Mouse (Mus musculus): ENCODE measurements around the gene Pgpep1.

Pgpep1 gene

GRCm38 (mm10) chr8:70660273-70660725, at the start of gene Pgpep1:
Gene Pgpep1, minus strand, starts transcription at chr8:70660388.
- no peak for DNase-seq (ENCODE audit: low spot score in 2 of 2)

GRCm38 (mm10) chr8:70709794-70710193, 49.6 kb upstream of the Pgpep1 start:
- DNase-seq (ENCODE audit: low spot score in 2 of 2), result no peak

- DNase-seq (ENCODE audit: low spot score in 2 of 2), result no peak
These were observed 48.1 kb upstream of the Pgpep1 start for GRCm38 (mm10) chr8:70708281-70708680.

GRCm38 (mm10) chr8:70703287-70703686, 43.1 kb upstream of the Pgpep1 start, which contains the start of gene Iqcn:
Gene Iqcn, plus strand, starts transcription at chr8:70703457.
- DNase-seq (ENCODE audit: low spot score in 2 of 2), result no peak

- DNase-seq (ENCODE audit: low spot score in 2 of 2), result peak; percentile 62 to 69
These were observed 42.6 kb upstream of the Pgpep1 start for GRCm38 (mm10) chr8:70702842-70703182.

GRCm38 (mm10) chr8:70701982-70702841, 42.0 kb upstream of the Pgpep1 start:
- no peak for DNase-seq (ENCODE audit: low spot score in 2 of 2)

GRCm38 (mm10) chr8:70701048-70701981, 41.1 kb upstream of the Pgpep1 start:
- DNase-seq (ENCODE audit: low spot score in 2 of 2), result no peak

- peak; percentile 92 for DNase-seq (ENCODE audit: low spot score in 2 of 2)
These were observed 40.4 kb upstream of the Pgpep1 start for GRCm38 (mm10) chr8:70700555-70700922.

GRCm38 (mm10) chr8:70699834-70700554, 39.8 kb upstream of the Pgpep1 start:
- peak; percentile 86 to 90 for DNase-seq (ENCODE audit: low spot score in 2 of 2)

DNA sequence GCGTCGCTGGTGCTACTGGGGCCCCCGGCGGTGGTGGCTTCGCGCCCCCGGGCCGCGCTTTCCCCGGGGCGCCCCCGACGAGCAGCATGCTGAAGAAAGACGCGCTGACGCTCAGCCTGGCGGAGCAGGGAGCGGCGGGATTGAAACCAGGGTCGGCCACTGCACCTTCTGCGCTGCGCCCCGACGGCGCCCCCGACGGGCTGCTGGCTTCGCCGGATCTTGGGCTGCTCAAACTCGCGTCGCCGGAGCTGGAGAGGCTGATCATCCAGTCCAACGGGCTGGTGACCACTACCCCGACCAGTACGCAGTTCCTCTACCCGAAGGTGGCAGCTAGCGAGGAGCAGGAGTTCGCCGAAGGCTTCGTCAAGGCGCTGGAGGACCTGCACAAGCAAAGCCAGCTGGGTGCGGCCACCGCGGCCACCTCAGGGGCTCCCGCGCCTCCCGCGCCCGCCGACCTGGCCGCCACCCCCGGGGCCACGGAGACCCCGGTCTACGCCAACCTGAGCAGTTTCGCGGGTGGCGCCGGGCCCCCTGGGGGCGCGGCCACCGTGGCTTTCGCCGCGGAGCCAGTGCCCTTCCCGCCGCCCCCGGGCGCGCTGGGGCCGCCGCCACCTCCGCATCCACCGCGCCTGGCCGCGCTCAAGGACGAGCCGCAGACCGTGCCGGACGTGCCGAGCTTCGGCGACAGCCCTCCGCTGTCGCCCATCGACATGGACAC, 39.1 kb upstream of the Pgpep1 start:
- peak in 1 of 2 experiments; percentile 72 for DNase-seq (ENCODE audit: low spot score in 2 of 2)

GRCm38 (mm10) chr8:70698310-70699109, 38.3 kb upstream of the Pgpep1 start, which contains the start of gene Jund:
Gene Jund, plus strand, starts transcription at chr8:70698949.
- DNase-seq (ENCODE audit: low spot score in 2 of 2), result peak; percentile 99

DNA sequence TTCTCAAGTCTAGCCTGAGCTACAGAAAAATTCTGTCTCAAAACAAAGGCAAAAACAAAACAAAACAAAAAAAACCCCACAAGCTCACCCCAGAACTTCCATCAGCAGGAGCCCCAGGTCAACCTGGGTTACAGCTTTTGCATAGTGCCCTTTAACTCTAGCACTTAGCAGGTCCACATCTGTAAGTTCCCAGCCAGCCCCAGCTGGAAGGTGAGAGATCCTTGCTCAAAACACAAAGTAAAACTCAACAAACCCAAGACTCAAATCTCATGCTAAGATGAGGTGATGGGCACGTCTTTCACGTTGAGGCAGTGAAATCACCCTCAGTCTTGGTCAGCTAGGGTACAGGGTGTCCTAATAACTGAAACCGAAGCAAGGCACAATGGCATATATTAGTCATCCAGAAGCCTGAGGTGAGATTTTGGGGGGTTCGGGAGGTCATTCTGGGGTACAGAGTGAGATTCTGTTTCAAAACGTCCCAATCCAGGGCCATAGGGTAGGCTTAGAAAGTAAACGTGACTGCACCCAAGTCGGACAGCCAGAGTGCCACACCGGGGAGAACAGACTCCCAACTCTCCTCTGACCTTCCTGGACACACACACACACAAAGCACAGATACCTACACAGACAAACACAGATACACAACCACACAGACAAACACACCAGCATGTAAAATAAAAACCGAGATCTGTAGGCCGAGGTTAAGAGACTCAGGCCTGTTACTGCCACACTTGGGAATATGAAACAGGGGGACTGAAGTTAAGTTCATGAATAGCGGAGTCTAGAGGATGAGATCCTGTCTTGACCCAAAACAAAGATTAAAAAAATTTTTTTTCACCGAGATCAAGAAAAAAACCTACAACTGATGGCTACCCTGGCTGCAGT, 37.4 kb upstream of the Pgpep1 start:
- no peak for DNase-seq (ENCODE audit: low spot score in 2 of 2)

DNA sequence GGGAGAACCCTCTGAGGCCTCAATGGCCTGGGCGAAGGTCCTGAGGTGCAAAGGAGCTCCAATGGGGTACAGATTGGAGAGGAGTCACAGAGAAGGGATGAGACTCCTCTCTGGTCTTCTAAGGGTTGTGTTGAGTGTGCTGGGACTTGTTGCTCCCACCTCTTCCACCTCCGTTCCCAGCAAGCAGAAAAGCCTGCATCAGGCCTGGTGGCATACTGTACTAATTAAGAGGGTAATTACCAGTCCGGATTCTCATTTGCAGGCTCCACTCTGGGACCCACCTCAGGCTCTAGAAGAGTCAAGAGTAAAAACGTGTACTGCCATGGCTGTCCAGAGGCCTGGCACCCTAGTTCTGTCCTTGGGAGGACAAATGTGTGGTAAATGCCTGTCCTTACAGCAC, 36.8 kb upstream of the Pgpep1 start:
- DNase-seq (ENCODE audit: low spot score in 2 of 2), result no peak

- DNase-seq (ENCODE audit: low spot score in 2 of 2), result peak in 1 of 2 experiments; percentile 67
These were observed 36.1 kb upstream of the Pgpep1 start for GRCm38 (mm10) chr8:70696019-70696885.

- DNase-seq (ENCODE audit: low spot score in 2 of 2), result no peak
These were observed 35.3 kb upstream of the Pgpep1 start for GRCm38 (mm10) chr8:70695318-70696018.

- no peak for DNase-seq (ENCODE audit: low spot score in 2 of 2)
These were observed 33.4 kb upstream of the Pgpep1 start for GRCm38 (mm10) chr8:70693636-70694035.

- peak in 1 of 2 experiments; percentile 65 for DNase-seq (ENCODE audit: low spot score in 2 of 2)
These were observed 31.6 kb upstream of the Pgpep1 start for GRCm38 (mm10) chr8:70691727-70692231.

Data from right cerebral cortex, postnatal 10 days (tissue).